Mouse (Mus musculus): ENCODE data around the gene Pacs1. TPM values are rescaled to one million over a fixed set of nuclear protein-coding genes. Genes with fewer than 3 reads are reported as not detected.
A peak's percentile ranks its signal among the peaks of the same experiment; 100 is the strongest.

Gene Pacs1
- total and polyA plus RNA-seq, 2 experiments = 1.1 to 3.0 TPM

GRCm38 (mm10) chr19:5113783-5114182 lies 159.1 kb downstream of the Pacs1 start:
- Histone ChIP-seq H3K36me3 (ENCODE audit: control insufficient read depth, insufficient read depth, low read length) (no peaks in the 10 kb centered on the region), H3K4me1 (ENCODE audit: control insufficient read depth, insufficient read depth, low read length) (0 out of 2 replicates have a peak, but pooled peaks cover 2% of the 10 kb centered on the region), H3K9ac (ENCODE audit: low read depth, low read length) (no peak overlapping the region), H3K79me2 (ENCODE audit: control insufficient read depth, insufficient read depth, low read length) (no peaks in the 10 kb centered on the region), H3K27me3 (ENCODE audit: control insufficient read depth, insufficient read depth, low read length) (no peaks in the 10 kb centered on the region), H3K4me3 (ENCODE audit: insufficient read depth, low read depth, low read length) (no peak overlapping the region), H3K27ac (replicated peaks; ENCODE audit: insufficient read depth, low read depth, low read length) (no peak overlapping the region)
- no peak for DNase-seq (ENCODE audit: extremely low read depth, low read depth, low spot score)
- WGBS = 97% methylated on average over 7 of the region's 7 CpGs
- TF ChIP-seq CTCF (IDR thresholded peaks at IDR 0.05; ENCODE audit: low read depth, low read length) = no peak
- TF ChIP-seq POLR2A (IDR thresholded peaks at IDR 0.05; ENCODE audit: extremely low read depth, insufficient read depth, low read length) = no peak

- no peaks in the 10 kb centered on the region for H3K27me3 ChIP-seq (ENCODE audit: control insufficient read depth, insufficient read depth, low read length)
- no peak for DNase-seq (ENCODE audit: extremely low read depth, low read depth, low spot score)
These were observed 163.1 kb downstream of the Pacs1 start for GRCm38 (mm10) chr19:5109659-5110453.

GRCm38 (mm10) chr19:5108702-5109101 lies 164.2 kb downstream of the Pacs1 start:
- Histone ChIP-seq H3K27ac (replicated peaks; ENCODE audit: insufficient read depth, low read depth, low read length) (no peak overlapping the region), H3K79me2 (ENCODE audit: control insufficient read depth, insufficient read depth, low read length) (no peaks in the 10 kb centered on the region; the same call in 1 of the 2 replicates), H3K36me3 (ENCODE audit: control insufficient read depth, insufficient read depth, low read length) (peaks cover 4% of the 10 kb centered on the region; the same call in 1 of the 2 replicates), H3K4me1 (ENCODE audit: control insufficient read depth, insufficient read depth, low read length) (peaks cover 3% of the 10 kb centered on the region), H3K9ac (ENCODE audit: low read depth, low read length) (no peak overlapping the region), H3K4me3 (ENCODE audit: insufficient read depth, low read depth, low read length) (no peak overlapping the region), H3K27me3 (ENCODE audit: control insufficient read depth, insufficient read depth, low read length) (no peaks in the 10 kb centered on the region)
- 40% methylated on average over 4 of the region's 4 CpGs for WGBS
- no peak for TF ChIP-seq POLR2A (IDR thresholded peaks at IDR 0.05; ENCODE audit: extremely low read depth, insufficient read depth, low read length)
- TF ChIP-seq CTCF (IDR thresholded peaks at IDR 0.05; ENCODE audit: low read depth, low read length) = no peak
- DNase-seq (ENCODE audit: extremely low read depth, low read depth, low spot score) = peak; percentile 40

More at GRCm38 (mm10) chr19:5109659-5110453, 163.1 kb downstream of the Pacs1 start:
- no peak overlapping the region for H3K9ac ChIP-seq (ENCODE audit: low read depth, low read length)
- no peaks in the 10 kb centered on the region; the same call in 1 of the 2 replicates for H3K79me2 ChIP-seq (ENCODE audit: control insufficient read depth, insufficient read depth, low read length)
- WGBS = 83% methylated on average over 19 of the region's 19 CpGs
- H3K27ac ChIP-seq (replicated peaks; ENCODE audit: insufficient read depth, low read depth, low read length) = no peak overlapping the region
- H3K4me1 ChIP-seq (ENCODE audit: control insufficient read depth, insufficient read depth, low read length) = peaks cover 3% of the 10 kb centered on the region
- no peak overlapping the region for H3K4me3 ChIP-seq (ENCODE audit: insufficient read depth, low read depth, low read length)
- no peaks in the 10 kb centered on the region for H3K36me3 ChIP-seq (ENCODE audit: control insufficient read depth, insufficient read depth, low read length)
- no peak for TF ChIP-seq POLR2A (IDR thresholded peaks at IDR 0.05; ENCODE audit: extremely low read depth, insufficient read depth, low read length)
- TF ChIP-seq CTCF (IDR thresholded peaks at IDR 0.05; ENCODE audit: low read depth, low read length) = peak; percentile 52

GRCm38 (mm10) chr19:5108271-5108575 lies 164.7 kb downstream of the Pacs1 start:
- peak; percentile 53 for TF ChIP-seq CTCF (IDR thresholded peaks at IDR 0.05; ENCODE audit: low read depth, low read length)
- TF ChIP-seq POLR2A (IDR thresholded peaks at IDR 0.05; ENCODE audit: extremely low read depth, insufficient read depth, low read length) = no peak
- peak; percentile 32 for DNase-seq (ENCODE audit: extremely low read depth, low read depth, low spot score)
- no peaks in the 10 kb centered on the region; the same call in 1 of the 2 replicates for H3K79me2 ChIP-seq (ENCODE audit: control insufficient read depth, insufficient read depth, low read length)
- H3K4me3 ChIP-seq (ENCODE audit: insufficient read depth, low read depth, low read length) = no peak overlapping the region
- H3K4me1 ChIP-seq (ENCODE audit: control insufficient read depth, insufficient read depth, low read length) = peaks cover 3% of the 10 kb centered on the region
- no peak overlapping the region for H3K9ac ChIP-seq (ENCODE audit: low read depth, low read length)
- H3K36me3 ChIP-seq (ENCODE audit: control insufficient read depth, insufficient read depth, low read length) = peaks cover 4% of the 10 kb centered on the region; the same call in 1 of the 2 replicates
- no peaks in the 10 kb centered on the region for H3K27me3 ChIP-seq (ENCODE audit: control insufficient read depth, insufficient read depth, low read length)
- 36% methylated on average over 5 of the region's 5 CpGs for WGBS
- H3K27ac ChIP-seq (replicated peaks; ENCODE audit: insufficient read depth, low read depth, low read length) = no peak overlapping the region

- H3K27me3 ChIP-seq (ENCODE audit: control insufficient read depth, insufficient read depth, low read length) = no peaks in the 10 kb centered on the region
- H3K9ac ChIP-seq (ENCODE audit: low read depth, low read length) = no peak overlapping the region
- TF ChIP-seq POLR2A (IDR thresholded peaks at IDR 0.05; ENCODE audit: extremely low read depth, insufficient read depth, low read length) (no peak), CTCF (IDR thresholded peaks at IDR 0.05; ENCODE audit: low read depth, low read length) (no peak)
- no peak overlapping the region for H3K4me3 ChIP-seq (ENCODE audit: insufficient read depth, low read depth, low read length)
- DNase-seq (ENCODE audit: extremely low read depth, low read depth, low spot score) = no peak
- H3K27ac ChIP-seq (replicated peaks; ENCODE audit: insufficient read depth, low read depth, low read length) = no peak overlapping the region
- peaks cover 3% of the 10 kb centered on the region for H3K4me1 ChIP-seq (ENCODE audit: control insufficient read depth, insufficient read depth, low read length)
- peaks cover 6% of the 10 kb centered on the region; the same call in 1 of the 2 replicates for H3K36me3 ChIP-seq (ENCODE audit: control insufficient read depth, insufficient read depth, low read length)
- WGBS = 74% methylated on average over 18 of the region's 18 CpGs
- H3K79me2 ChIP-seq (ENCODE audit: control insufficient read depth, insufficient read depth, low read length) = no peaks in the 10 kb centered on the region; the same call in 1 of the 2 replicates
These were observed 165.2 kb downstream of the Pacs1 start for GRCm38 (mm10) chr19:5107556-5108270.

All from liver, adult 2 months (tissue).